In the genomic region with DNA sequence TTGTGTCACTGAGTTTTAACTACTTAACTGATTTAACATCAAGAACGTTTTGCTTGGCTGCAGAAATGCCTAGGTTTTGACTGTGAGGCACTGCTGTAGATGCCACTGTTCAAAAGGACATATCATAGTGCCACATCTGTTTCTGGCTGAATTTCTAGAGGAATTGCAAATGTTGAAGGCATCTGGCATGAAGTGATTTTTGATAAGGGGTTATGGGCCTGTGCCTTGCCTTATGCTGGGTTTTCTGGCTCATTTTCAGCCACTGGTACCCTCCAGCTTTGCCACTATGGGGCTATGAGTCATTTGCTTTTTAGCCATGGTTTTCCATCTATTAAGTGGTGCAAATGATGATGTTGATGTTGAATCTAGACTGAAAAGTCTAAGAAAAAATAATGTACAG, we compare ENCODE assay signal across 11 mouse cellular contexts.
"Had no signal": no experiment of that assay in that cellular context is flagged by ENCODE, and none has a peak within 500 bp of the region (broad histone marks: within the 10 kb centered on the region; RNA-seq: fewer than 3 reads in every experiment).

No protein-coding gene starts in this region.

- DNase-seq: liver, postnatal 0 days; lung, adult 2 months; lung, postnatal 14 days; lung, postnatal 36 days; midbrain, embryonic 14.5 days; right cerebral cortex, postnatal 14 days; thymus, adult 2 months; thymus, postnatal 25 days; thymus, postnatal 4 days had no signal

- ATAC-seq: liver, postnatal 0 days; lung, postnatal 0 days; midbrain, embryonic 16.5 days had no signal
